Mouse (Mus musculus) liver, embryonic 13.5 days (tissue): ENCODE data around the gene Fntb. TPM values are rescaled to one million over a fixed set of nuclear protein-coding genes. Genes with fewer than 3 reads are reported as not detected.

Experiments used
- ATAC-seq: fragments of 200-750 bp; cut with Nextera tagmentation; 2 replicates; pipeline ENCODE4 v1.8.0; 2017; ENCODE audit warnings: low read depth, mild to moderate bottlenecking, moderate number of reproducible peaks, moderate library complexity
- DNase-seq: peaks from one replicate; pipeline ENCODE4 v3.0.0; 2022
- H3K27ac ChIP-seq: fragments of 300-500 bp; sonication (generic); 2 replicates; pipeline ENCODE4 v1.5.1; 2015; ENCODE audit warnings: moderate library complexity, mild to moderate bottlenecking, inconsistent platforms
- H3K27me3 ChIP-seq: fragments of 300-500 bp; sonication (generic); 2 replicates; pipeline ENCODE4 v1.6.1; 2015; ENCODE audit warnings: mild to moderate bottlenecking, inconsistent platforms
- H3K36me3 ChIP-seq: fragments of 300-500 bp; sonication (generic); 2 replicates; pipeline ENCODE4 v1.6.1; 2015; ENCODE audit warnings: mild to moderate bottlenecking, inconsistent platforms
- H3K4me1 ChIP-seq: fragments of 300-500 bp; sonication (generic); replicated peaks from 2 replicates; pipeline ENCODE4 v1.6.1; 2015; ENCODE audit warnings: inconsistent platforms
- H3K4me2 ChIP-seq: fragments of 300-500 bp; sonication (generic); 2 replicates; pipeline ENCODE4 v1.6.1; 2015; ENCODE audit warnings: inconsistent platforms, mild to moderate bottlenecking, moderate library complexity
- H3K4me3 ChIP-seq: fragments of 300-500 bp; sonication (generic); replicated peaks from 2 replicates; pipeline ENCODE4 v1.5.1; 2015; ENCODE audit warnings: mild to moderate bottlenecking, inconsistent platforms
- H3K9ac ChIP-seq: fragments of 300-500 bp; sonication (generic); 2 replicates; pipeline ENCODE4 v1.6.1; 2015; ENCODE audit warnings: mild to moderate bottlenecking, inconsistent platforms
- H3K9me3 ChIP-seq: fragments of 300-500 bp; sonication (generic); replicated peaks from 2 replicates; pipeline ENCODE4 v1.6.1; 2016; ENCODE audit warnings: inconsistent platforms
- WGBS: fragments of 180-500 bp; shearing (Covaris S2); methylation state at CpG from one replicate; pipeline ENCODE4 v1.1.7; 2015; ENCODE audit not compliant: insufficient replicate concordance; 5-methylcytosine and 5-hydroxymethylcytosine counted together
- polyA plus RNA-seq: library from polyadenylated mRNA; unstranded; fragments of >200 nt; fragmentation: Nextera tagmentation; extraction: Ambion mirVana; gene quantifications from 2 replicates; pipeline ENCODE4 v1.2.1, GENCODE M21; 2015

The Fntb gene
- polyA plus RNA-seq, 1 experiment from 2014 or later = 22.2 TPM

DNA sequence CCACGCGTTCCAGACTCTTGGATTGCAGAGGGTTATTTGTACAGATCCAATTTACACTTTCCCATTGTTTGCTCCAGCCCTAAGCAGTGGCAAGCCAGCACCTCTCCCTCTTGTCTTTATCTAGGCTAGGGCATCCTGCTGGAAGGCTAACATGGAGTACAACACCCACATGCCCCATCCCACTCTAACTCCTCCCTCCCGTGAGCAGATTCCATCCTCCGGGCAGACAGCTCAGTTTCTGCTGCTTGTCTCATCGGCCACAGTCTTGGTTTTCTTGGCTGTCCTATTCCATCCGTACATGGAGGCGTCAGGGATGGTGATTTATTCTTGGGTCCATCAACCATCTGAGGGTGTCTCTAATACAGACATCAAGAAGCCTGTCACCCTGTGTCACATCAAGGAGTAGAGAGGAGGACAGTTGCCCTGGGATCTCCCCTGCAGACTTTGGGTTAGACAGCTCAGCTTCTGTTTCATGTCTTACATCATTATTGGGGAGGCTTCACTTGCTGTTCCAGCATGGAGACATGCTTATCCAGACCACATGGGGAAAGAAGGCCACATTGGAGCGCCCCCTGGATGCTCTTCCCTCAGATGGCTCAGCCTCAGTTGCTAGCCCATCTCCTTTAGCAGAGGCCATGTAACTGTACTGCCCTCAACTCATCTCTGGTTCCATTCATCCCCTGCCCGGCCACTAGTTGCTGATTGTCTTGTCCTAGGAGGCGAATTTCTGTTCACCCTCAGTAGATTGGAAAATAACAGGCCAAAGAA lies 129.6 kb downstream of the Fntb start:
- Histone ChIP-seq H3K9me3 (no peaks in the 10 kb centered on the region), H3K36me3 (peaks cover 39% of the 10 kb centered on the region), H3K27ac (no peak overlapping the region), H3K9ac (no peak overlapping the region), H3K4me2 (no peak overlapping the region), H3K4me1 (peaks cover 10% of the 10 kb centered on the region), H3K27me3 (no peaks in the 10 kb centered on the region), H3K4me3 (no peak overlapping the region)
- ATAC-seq (no peak), DNase-seq (no peak)
- 78% methylated on average over 10 of the region's 10 CpGs for WGBS

DNA sequence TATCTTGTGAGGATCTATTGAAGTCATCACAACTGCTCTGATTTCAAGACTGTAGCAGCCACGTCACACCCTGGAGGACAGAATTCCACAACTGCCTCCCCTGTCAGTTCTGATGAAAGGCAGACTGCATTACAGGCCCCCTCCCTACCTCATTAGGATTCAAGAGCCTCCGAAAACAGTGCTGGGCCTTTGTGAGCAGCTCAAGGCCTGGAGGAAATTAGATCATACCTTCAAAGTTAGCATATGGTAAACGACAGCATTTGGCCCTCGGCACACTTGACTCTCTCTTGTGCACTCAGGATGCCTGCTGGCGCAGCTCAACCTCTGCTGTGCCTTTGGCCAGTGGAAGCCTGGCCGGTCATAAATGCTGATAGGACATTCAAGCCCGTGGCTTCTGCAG lies 130.4 kb downstream of the Fntb start:
- Histone ChIP-seq H3K4me1 (peaks cover 9% of the 10 kb centered on the region; the same call in 1 of the 2 replicates), H3K27ac (no peak overlapping the region), H3K27me3 (no peaks in the 10 kb centered on the region), H3K4me2 (no peak overlapping the region), H3K9ac (no peak overlapping the region), H3K4me3 (no peak overlapping the region), H3K9me3 (no peaks in the 10 kb centered on the region), H3K36me3 (peaks cover 46% of the 10 kb centered on the region)
- 74% methylated on average over 7 of the region's 7 CpGs for WGBS
- ATAC-seq = no peak
- DNase-seq = no peak

DNA sequence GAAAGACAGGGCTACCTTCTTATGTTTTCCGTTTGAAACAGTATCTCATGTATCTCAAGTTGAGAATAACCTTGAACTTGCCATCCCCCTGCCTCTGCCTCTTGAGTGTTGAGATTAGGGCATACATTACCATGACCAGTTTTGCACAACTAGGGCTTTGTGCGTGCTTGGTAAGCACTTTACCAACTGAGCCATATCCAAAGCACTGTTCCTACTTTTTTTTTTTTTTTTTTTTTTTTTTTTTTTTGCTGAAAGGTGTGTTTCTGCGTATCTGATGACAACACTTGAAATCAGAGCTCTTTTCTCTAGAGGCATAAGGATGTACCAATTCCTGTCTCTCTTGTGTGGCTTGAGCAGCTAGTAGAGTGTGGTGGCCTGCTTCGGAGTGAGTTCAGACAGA lies 131.2 kb downstream of the Fntb start:
- no peak overlapping the region for H3K4me3 ChIP-seq
- no peak for ATAC-seq
- H3K36me3 ChIP-seq = peaks cover 51% of the 10 kb centered on the region

DNA sequence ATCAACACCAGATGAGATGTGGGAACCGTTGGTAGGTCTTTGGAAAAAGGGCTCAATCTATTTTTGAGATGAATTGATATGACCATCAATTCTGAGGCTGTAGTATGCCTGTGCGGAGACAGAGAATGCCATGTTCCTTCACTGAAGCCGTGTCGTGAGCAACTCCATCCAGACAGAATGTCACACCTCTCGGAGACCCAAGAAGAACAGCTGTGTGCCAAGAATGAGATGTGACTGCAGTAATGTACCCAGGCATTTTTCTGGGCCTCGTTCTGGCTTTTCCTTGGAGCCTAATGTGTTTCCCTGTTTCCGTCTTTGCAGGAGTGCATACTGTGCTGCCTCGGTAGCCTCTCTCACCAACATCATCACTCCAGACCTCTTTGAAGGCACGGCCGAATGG lies 131.6 kb downstream of the Fntb start:
- H3K4me1 ChIP-seq = peaks cover 16% of the 10 kb centered on the region
- no peak overlapping the region for H3K9ac ChIP-seq
- DNase-seq = no peak
- H3K4me3 ChIP-seq = no peak overlapping the region
- no peak overlapping the region for H3K4me2 ChIP-seq
- 86% methylated on average over 10 of the region's 10 CpGs for WGBS
- no peak for ATAC-seq
- H3K36me3 ChIP-seq = peaks cover 51% of the 10 kb centered on the region
- no peaks in the 10 kb centered on the region for H3K27me3 ChIP-seq
- H3K9me3 ChIP-seq = no peaks in the 10 kb centered on the region
- no peak overlapping the region for H3K27ac ChIP-seq

More for the DNA sequence above, 131.2 kb downstream of the Fntb start:
- Histone ChIP-seq H3K9ac (no peak overlapping the region), H3K27me3 (no peaks in the 10 kb centered on the region), H3K4me2 (no peak overlapping the region), H3K4me1 (peaks cover 12% of the 10 kb centered on the region), H3K27ac (no peak overlapping the region), H3K9me3 (no peaks in the 10 kb centered on the region)
- WGBS = 91% methylated on average over 4 of the region's 4 CpGs
- no peak for DNase-seq

DNA sequence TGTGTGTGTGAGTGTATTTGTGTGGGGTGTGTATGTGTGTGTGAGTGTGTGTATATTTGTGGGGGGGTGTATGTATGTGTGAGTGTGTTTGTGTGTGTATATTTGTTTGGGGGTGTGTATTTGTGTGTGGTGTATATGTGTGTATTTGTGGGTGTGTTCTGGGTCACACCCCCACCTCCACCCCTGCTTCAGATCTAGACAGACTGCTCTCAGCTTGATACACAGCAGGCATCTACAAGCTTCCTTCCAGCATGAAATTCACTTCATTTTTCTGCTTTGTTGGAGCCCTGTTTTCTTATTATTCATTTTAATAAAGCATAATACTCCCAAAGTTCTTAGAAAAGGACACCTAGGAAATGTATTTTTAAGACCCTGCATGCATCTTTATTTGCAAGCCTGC lies 132.8 kb downstream of the Fntb start:
- no peak for DNase-seq
- Histone ChIP-seq H3K4me3 (no peak overlapping the region), H3K9me3 (no peaks in the 10 kb centered on the region), H3K27me3 (no peaks in the 10 kb centered on the region), H3K4me1 (peaks cover 24% of the 10 kb centered on the region), H3K27ac (no peak overlapping the region), H3K4me2 (no peak overlapping the region), H3K36me3 (peaks cover 55% of the 10 kb centered on the region), H3K9ac (no peak overlapping the region)
- ATAC-seq = no peak

DNA sequence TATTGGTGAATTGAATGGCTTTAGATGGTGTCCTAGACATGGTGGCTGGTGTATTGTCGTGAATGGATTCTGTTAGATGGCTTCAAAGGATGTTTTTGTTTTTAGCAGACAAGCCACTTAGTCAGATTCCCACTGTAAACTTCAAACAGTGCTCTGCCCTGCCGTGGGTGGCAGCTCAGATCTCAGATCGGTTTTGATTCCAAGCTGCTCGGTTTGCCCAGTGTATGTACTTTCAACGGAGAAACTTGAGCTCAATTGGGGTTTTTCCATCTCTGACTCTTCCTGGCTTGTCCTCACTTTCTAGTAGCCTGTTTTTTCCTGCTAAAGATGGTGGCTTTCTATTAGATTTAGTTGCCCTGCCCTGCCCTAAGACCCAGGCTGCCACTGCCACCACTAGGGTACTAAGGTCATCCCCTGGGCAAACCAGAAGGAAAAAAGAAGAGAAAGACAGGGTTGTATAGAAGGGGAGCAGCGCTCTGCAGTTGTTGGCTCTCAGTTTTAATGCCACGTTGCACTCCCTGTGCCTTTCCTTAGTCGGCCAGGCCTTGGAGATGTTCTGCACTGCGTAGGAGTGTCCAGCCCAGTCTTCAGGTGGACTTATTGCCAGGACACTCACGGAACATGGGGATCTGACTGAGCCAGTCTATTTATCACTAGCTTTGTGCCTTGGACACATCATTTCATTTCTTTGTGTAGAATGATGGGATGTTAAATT lies 134.0 kb downstream of the Fntb start:
- Histone ChIP-seq H3K4me1 (peaks cover 20% of the 10 kb centered on the region), H3K4me2 (no peak overlapping the region), H3K9ac (no peak overlapping the region), H3K27me3 (no peaks in the 10 kb centered on the region), H3K27ac (no peak overlapping the region; the same call in 1 of the 2 replicates), H3K36me3 (peaks cover 63% of the 10 kb centered on the region), H3K9me3 (no peaks in the 10 kb centered on the region), H3K4me3 (no peak overlapping the region)
- ATAC-seq (no peak), DNase-seq (no peak)
- WGBS = 85% methylated on average over 10 of the region's 10 CpGs

DNA sequence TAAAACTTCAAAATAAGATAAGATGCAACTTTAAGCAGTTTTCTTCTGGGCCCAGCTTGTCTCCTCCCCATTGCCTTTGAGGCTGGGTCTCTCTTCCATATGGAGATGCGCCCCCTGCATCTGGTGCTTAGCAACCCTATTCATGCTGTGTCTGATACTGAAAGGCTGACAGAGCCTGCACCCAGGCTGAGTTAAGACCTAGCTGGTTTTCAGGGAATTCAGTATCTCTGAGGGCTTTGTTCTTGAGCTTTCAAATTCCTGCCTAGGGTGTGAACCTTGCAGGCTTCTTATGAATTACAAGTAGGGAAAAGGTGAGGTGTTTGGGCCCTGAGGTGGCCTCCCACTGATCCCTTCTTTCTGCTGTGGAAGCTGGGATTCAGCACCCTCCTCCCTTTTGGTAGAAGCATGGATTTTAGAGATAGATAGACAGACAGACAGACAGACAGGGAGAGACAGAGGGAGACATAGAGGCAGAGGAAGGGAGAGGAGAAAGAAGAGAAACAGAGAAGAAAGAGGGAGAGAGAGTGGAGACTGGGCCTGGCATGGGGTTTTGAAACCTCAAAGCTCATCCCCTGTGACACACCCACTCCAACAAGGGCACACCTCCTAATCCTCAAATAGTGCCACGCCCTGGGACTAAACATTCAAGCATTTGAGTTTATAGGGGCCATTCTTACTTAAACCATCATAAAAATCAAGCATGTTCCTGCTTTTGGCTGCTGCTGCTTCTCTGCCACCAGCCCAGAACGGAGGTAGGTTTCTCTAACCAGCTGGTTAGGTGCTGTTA lies 136.3 kb downstream of the Fntb start:
- Histone ChIP-seq H3K9me3 (no peaks in the 10 kb centered on the region), H3K4me1 (peaks cover 30% of the 10 kb centered on the region), H3K36me3 (peaks cover 80% of the 10 kb centered on the region), H3K4me3 (no peak overlapping the region), H3K4me2 (no peak overlapping the region), H3K9ac (no peak overlapping the region), H3K27me3 (no peaks in the 10 kb centered on the region), H3K27ac (no peak overlapping the region; the same call in 1 of the 2 replicates)
- 85% methylated on average over 3 of the region's 3 CpGs for WGBS
- ATAC-seq (no peak), DNase-seq (no peak)

DNA sequence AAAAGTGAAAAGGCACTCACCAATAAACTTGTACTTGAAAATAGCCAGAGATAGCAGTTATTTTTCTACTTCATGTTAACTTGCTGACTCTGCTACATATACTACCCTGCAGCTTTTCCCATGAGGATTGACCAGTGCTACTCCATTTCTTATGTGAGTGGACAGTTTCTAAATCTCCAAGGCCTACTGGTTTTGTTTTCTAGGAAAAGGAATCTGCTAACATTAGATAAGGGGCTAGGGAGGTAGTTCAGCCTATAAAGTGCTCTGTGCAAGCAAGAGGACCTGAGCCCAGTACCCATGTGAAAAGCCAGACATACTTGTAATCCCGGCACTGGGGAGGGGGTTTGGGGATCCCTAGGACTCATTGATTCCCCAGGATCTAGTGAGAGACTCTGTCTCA lies 140.9 kb downstream of the Fntb start:
- WGBS = 35% methylated on average over 1 of the region's 1 CpGs
- no peaks in the 10 kb centered on the region for H3K9me3 ChIP-seq
- H3K27me3 ChIP-seq = no peaks in the 10 kb centered on the region
- H3K9ac ChIP-seq = peak overlapping the region; percentile 90
- DNase-seq (no peak), ATAC-seq (no peak)
- peak overlapping the region; percentile 76 for H3K4me3 ChIP-seq
- peaks cover 67% of the 10 kb centered on the region for H3K4me1 ChIP-seq
- peak overlapping the region; percentile 78 for H3K4me2 ChIP-seq
- H3K27ac ChIP-seq = peak overlapping the region; percentile 99
- peaks cover 67% of the 10 kb centered on the region for H3K36me3 ChIP-seq

DNA sequence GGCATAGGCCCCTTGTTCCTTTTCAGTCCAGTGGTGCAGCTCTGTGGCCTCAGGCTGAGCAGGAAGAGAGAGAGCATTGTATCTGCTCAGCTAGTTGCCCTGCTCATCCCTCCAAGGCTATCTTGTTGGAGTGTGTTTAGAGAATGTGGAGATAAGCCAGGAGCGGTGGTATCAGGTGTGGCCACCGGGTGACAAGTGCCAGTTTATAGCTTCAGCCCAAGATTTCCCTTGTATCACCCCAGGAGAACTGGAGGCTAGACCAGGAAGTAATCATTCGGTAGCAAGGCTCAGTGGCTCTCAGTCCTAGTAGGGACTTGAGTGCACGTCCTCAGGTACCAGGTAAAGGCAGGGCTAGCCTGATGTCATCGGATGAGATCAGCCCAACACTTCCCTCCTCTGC lies 143.8 kb downstream of the Fntb start:
- Histone ChIP-seq H3K4me1 (peaks cover 70% of the 10 kb centered on the region), H3K27me3 (no peaks in the 10 kb centered on the region), H3K9me3 (no peaks in the 10 kb centered on the region), H3K36me3 (peaks cover 67% of the 10 kb centered on the region), H3K27ac (peak overlapping the region; percentile 99), H3K4me3 (peak overlapping the region; percentile 76), H3K9ac (peak overlapping the region; percentile 90), H3K4me2 (peak overlapping the region; percentile 78)
- DNase-seq (peak; percentile 84), ATAC-seq (peak; percentile 90)
- 19% methylated on average over 5 of the region's 5 CpGs for WGBS

DNA sequence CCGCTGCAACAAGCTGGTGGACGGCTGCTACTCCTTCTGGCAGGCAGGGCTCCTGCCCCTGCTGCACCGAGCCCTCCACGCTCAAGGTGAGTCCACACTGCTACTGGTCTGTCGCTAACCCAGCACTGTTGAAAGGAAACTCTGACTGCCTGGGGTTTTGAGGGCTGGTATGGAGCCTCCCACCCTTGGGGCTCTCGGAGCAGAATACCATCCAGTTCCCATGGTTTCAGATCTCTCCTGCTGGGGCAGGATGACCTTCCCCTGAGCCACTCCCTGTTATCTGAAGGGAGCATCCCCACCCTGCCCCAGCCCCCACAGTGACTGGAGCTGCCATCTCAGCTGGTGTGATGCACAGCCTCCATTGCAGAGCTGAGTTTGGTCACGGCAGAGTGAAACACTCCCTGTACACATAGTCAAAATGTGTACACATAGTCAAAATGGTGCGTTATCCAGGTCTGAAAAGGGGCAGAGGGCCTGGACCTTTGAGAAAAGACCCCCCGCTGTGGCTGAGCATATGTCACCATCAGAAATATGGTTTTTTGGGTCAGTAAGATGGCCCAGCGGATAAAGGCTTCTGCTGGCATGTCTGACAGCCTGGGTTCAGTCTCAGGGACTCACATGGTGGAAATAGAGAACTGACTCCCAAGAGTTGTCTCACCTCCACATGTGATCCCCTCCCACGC lies 145.0 kb downstream of the Fntb start:
- Histone ChIP-seq H3K27ac (peak overlapping the region; percentile 99), H3K27me3 (no peaks in the 10 kb centered on the region), H3K4me2 (peak overlapping the region; percentile 78), H3K4me3 (peak overlapping the region; percentile 76), H3K9ac (peak overlapping the region; percentile 90), H3K4me1 (peaks cover 76% of the 10 kb centered on the region), H3K9me3 (no peaks in the 10 kb centered on the region), H3K36me3 (peaks cover 69% of the 10 kb centered on the region)
- peak; percentile 79 for DNase-seq
- WGBS = 48% methylated on average over 11 of the region's 11 CpGs
- ATAC-seq = peak; percentile 88
